Mouse (Mus musculus) hindbrain, embryonic 11.5 days (tissue): ENCODE results near the gene Lpar5. TPM values are rescaled to one million over a fixed set of nuclear protein-coding genes. Genes with fewer than 3 reads are reported as not detected.

Source experiments
- ATAC-seq: fragments of 200-750 bp; cut with Nextera tagmentation; 2 replicates; pipeline ENCODE4 v1.8.0; 2017; ENCODE audit warnings: mild to moderate bottlenecking, moderate TSS enrichment, moderate library complexity; ENCODE audit not compliant: low FRiP score
- DNase-seq: peaks from one replicate; pipeline ENCODE4 v3.0.0-alpha.2; 2015; ENCODE audit warnings: low spot score
- H3K27ac ChIP-seq: fragments of 300-500 bp; sonication (generic); 2 replicates; pipeline ENCODE4 v1.5.1; 2014; ENCODE audit warnings: mild to moderate bottlenecking, low read depth, low read length
- H3K27me3 ChIP-seq: fragments of 300-500 bp; sonication (generic); 2 replicates; pipeline ENCODE4 v1.6.1; 2014; ENCODE audit warnings: mild to moderate bottlenecking, low read length, moderate library complexity, mixed read lengths; ENCODE audit not compliant: control insufficient read depth, insufficient read depth
- H3K36me3 ChIP-seq: fragments of 300-500 bp; sonication (generic); 2 replicates; pipeline ENCODE4 v1.6.1; 2014; ENCODE audit warnings: mild to moderate bottlenecking, low read length, moderate library complexity, mixed read lengths; ENCODE audit not compliant: control insufficient read depth, insufficient read depth
- H3K4me1 ChIP-seq: fragments of 300-500 bp; sonication (generic); replicated peaks from 2 replicates; pipeline ENCODE4 v1.6.1; 2014; ENCODE audit warnings: low read length, mixed read lengths; ENCODE audit not compliant: control insufficient read depth, insufficient read depth
- H3K4me2 ChIP-seq: fragments of 300-500 bp; sonication (generic); replicated peaks from 2 replicates; pipeline ENCODE4 v1.6.1; 2014; ENCODE audit warnings: mild to moderate bottlenecking, low read depth, low read length
- H3K4me3 ChIP-seq: fragments of 300-500 bp; sonication (generic); 2 replicates; pipeline ENCODE4 v1.5.1; 2014; ENCODE audit warnings: low read depth, low read length
- H3K9ac ChIP-seq: fragments of 300-500 bp; sonication (generic); 2 replicates; pipeline ENCODE4 v1.6.1; 2014; ENCODE audit warnings: low read depth, low read length
- H3K9me3 ChIP-seq: fragments of 300-500 bp; sonication (generic); 2 replicates; pipeline ENCODE4 v1.6.1; 2016; ENCODE audit warnings: low read length; ENCODE audit not compliant: control insufficient read depth
- WGBS: fragments of 180-500 bp; shearing (Covaris S2); extraction: QIAGEN DNeasy Blood & Tissue Kit; methylation state at CpG from one replicate; pipeline ENCODE4 v1.1.7; 2014; 5-methylcytosine and 5-hydroxymethylcytosine counted together
- polyA plus RNA-seq: library from polyadenylated mRNA; unstranded; fragments of >200 nt; fragmentation: Nextera tagmentation; extraction: Ambion mirVana; gene quantifications from 2 replicates; pipeline ENCODE4 v1.2.1, GENCODE M21; 2014

Lpar5 gene
- polyA plus RNA-seq, 1 experiment from 2014 or later = not detected

- WGBS = 82% methylated on average over 8 of the region's 8 CpGs
- H3K9me3 ChIP-seq = no peaks in the 10 kb centered on the region
- no peak overlapping the region for H3K9ac ChIP-seq
- H3K27ac ChIP-seq = no peak overlapping the region
- H3K4me3 ChIP-seq = no peak overlapping the region
- ATAC-seq = no peak
- H3K4me2 ChIP-seq = no peak overlapping the region
- no peaks in the 10 kb centered on the region for H3K4me1 ChIP-seq
- H3K36me3 ChIP-seq = no peaks in the 10 kb centered on the region
- H3K27me3 ChIP-seq = no peaks in the 10 kb centered on the region
- no peak for DNase-seq
These were observed 6.1 kb downstream of the Lpar5 start for GRCm38 (mm10) chr6:125073825-125074224.

DNA sequence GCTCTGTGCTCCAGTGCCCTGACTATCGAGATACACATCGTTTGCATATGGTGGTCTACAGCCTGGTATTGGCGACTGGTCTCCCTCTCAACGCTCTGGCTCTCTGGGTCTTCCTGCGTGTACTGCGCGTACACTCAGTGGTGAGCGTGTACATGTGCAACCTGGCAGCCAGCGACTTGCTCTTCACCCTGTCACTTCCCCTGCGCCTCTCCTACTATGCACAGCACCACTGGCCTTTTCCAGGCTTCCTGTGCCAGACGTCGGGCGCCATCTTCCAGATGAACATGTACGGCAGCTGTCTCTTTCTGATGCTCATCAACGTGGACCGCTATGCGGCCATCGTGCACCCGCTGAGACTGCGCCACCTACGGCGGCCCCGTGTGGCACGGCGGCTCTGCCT lies 13.7 kb downstream of the Lpar5 start:
- Histone ChIP-seq H3K27me3 (0 out of 2 replicates have a peak, but pooled peaks cover 3% of the 10 kb centered on the region), H3K4me1 (no peaks in the 10 kb centered on the region; the same call in 1 of the 2 replicates), H3K9me3 (no peaks in the 10 kb centered on the region), H3K9ac (peak overlapping the region; percentile 66), H3K4me3 (peak overlapping the region; percentile 33), H3K27ac (peak overlapping the region; percentile 79), H3K4me2 (peak overlapping the region; percentile 68), H3K36me3 (no peaks in the 10 kb centered on the region)
- WGBS = 23% methylated on average over 25 of the region's 25 CpGs
- ATAC-seq (peak; percentile 56), DNase-seq (no peak)

DNA sequence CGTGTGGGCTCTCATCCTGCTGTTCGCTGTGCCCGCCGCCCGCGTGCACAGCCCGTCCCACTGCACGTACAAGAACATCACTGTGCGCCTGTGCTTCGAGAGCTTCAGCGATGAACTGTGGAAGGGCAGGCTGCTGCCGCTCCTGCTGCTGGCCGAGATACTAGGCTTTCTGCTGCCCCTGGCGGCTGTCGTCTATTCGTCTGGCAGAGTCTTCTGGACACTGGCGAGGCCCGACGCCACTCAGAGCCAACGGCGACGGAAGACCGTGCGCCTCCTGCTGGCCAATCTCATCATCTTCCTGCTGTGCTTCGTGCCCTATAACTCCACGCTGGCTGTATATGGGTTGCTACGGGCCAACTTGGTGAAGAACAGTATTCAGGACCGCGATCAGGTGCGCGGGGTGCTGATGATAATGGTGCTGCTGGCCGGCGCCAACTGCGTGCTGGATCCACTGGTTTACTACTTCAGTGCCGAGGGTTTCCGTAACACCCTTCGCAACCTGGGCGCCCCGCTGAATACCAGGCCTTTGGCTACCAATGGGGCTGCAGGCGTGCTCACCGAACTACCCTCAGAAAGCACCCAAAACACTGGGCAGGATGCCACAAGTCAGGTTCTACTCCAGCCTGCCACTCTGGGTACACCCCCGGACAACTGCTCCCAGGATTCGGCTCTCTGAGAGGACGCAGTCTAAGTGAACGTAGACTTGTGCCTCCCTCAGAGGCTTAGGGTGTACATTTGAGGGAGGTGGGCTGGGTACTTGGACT lies 14.3 kb downstream of the Lpar5 start:
- peak overlapping the region; percentile 33 for H3K4me3 ChIP-seq
- peak overlapping the region; percentile 79 for H3K27ac ChIP-seq
- no peaks in the 10 kb centered on the region for H3K36me3 ChIP-seq
- no peaks in the 10 kb centered on the region; the same call in 1 of the 2 replicates for H3K4me1 ChIP-seq
- ATAC-seq = peak; percentile 94
- DNase-seq = peak; percentile 98
- H3K9me3 ChIP-seq = no peaks in the 10 kb centered on the region
- WGBS = 21% methylated on average over 45 of the region's 45 CpGs
- peak overlapping the region; percentile 68 for H3K4me2 ChIP-seq
- 0 out of 2 replicates have a peak, but pooled peaks cover 3% of the 10 kb centered on the region for H3K27me3 ChIP-seq
- H3K9ac ChIP-seq = peak overlapping the region; percentile 66

DNA sequence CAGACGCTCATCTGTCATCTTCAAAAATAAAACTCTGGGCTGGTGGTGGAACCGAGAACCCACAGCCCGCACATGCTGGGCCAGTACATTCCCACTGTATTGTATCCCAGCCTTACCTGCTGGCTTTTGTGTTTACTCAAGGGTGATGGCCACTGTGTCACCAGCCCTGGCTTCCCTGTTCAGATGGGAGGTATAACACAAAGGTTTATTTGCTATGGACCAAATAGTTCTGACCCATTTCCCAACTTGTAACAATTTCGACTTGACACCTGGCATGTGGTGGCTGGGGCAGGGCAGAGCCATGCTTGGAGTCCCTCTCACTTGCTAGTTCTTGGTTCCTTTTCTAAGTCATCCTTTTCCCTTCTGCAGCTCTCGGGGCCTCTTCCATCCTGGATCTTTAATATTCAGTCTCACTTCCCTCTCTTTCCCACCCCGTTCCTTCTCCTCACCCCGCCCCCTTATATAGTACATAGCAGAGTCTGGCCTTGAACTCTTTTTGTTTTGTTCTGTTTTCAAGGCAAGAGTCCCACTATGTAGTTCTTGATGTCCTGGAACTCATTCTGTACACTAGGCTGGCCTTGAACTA lies 15.2 kb downstream of the Lpar5 start:
- Histone ChIP-seq H3K9me3 (no peaks in the 10 kb centered on the region), H3K9ac (no peak overlapping the region), H3K27ac (no peak overlapping the region), H3K4me2 (no peak overlapping the region), H3K27me3 (0 out of 2 replicates have a peak, but pooled peaks cover 3% of the 10 kb centered on the region), H3K4me1 (no peaks in the 10 kb centered on the region; the same call in 1 of the 2 replicates), H3K36me3 (no peaks in the 10 kb centered on the region), H3K4me3 (no peak overlapping the region)
- ATAC-seq (no peak), DNase-seq (no peak)
- 89% methylated on average over 7 of the region's 7 CpGs for WGBS

DNA sequence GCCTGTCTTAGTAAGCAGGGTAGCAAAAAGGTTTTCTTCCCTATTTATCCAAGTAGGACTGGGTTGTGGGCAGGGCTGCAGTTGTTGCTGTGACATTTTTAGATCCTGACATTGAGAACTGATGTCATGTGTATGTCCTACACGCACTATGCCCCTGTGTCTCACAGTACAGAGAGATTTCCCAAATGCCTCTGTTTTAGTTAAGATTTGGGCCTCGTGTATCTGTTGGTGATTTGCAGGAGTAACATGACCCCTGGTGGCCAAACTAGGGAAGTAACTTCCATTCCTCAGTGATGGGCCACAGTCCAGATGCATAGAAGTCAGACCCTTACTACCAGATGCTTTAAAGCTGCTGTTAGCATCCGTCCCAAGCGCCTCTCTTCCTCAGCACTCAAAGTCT lies 16.7 kb downstream of the Lpar5 start:
- H3K4me3 ChIP-seq = no peak overlapping the region
- no peaks in the 10 kb centered on the region for H3K9me3 ChIP-seq
- peaks cover 4% of the 10 kb centered on the region for H3K4me1 ChIP-seq
- WGBS = 16% methylated on average over 4 of the region's 4 CpGs
- no peak for ATAC-seq
- H3K36me3 ChIP-seq = no peaks in the 10 kb centered on the region
- H3K27me3 ChIP-seq = 0 out of 2 replicates have a peak, but pooled peaks cover 3% of the 10 kb centered on the region
- no peak overlapping the region for H3K4me2 ChIP-seq
- 0 out of 2 replicates have a peak overlapping the region, but pooled peaks have one; percentile 25 for H3K9ac ChIP-seq
- DNase-seq = peak; percentile 75
- H3K27ac ChIP-seq = 0 out of 2 replicates have a peak overlapping the region, but pooled peaks have one; percentile 9

GRCm38 (mm10) chr6:125087937-125088336 lies 20.2 kb downstream of the Lpar5 start:
- no peak for ATAC-seq
- 73% methylated on average over 3 of the region's 3 CpGs for WGBS
- Histone ChIP-seq H3K36me3 (no peaks in the 10 kb centered on the region), H3K4me1 (peaks cover 16% of the 10 kb centered on the region), H3K4me2 (no peak overlapping the region), H3K4me3 (no peak overlapping the region), H3K9me3 (no peaks in the 10 kb centered on the region), H3K27me3 (no peaks in the 10 kb centered on the region), H3K9ac (no peak overlapping the region), H3K27ac (peak overlapping the region; percentile 93)
- DNase-seq = no peak

GRCm38 (mm10) chr6:125088561-125089321 lies 21.0 kb downstream of the Lpar5 start:
- H3K9me3 ChIP-seq = no peaks in the 10 kb centered on the region
- no peaks in the 10 kb centered on the region for H3K27me3 ChIP-seq
- H3K4me3 ChIP-seq = no peak overlapping the region
- ATAC-seq (peak; percentile 87), DNase-seq (peak; percentile 87)
- peaks cover 16% of the 10 kb centered on the region for H3K4me1 ChIP-seq
- H3K36me3 ChIP-seq = no peaks in the 10 kb centered on the region
- no peak overlapping the region for H3K4me2 ChIP-seq
- WGBS = 1% methylated on average over 16 of the region's 20 CpGs
- peak overlapping the region; percentile 37 for H3K9ac ChIP-seq
- H3K27ac ChIP-seq = peak overlapping the region; percentile 93

DNA sequence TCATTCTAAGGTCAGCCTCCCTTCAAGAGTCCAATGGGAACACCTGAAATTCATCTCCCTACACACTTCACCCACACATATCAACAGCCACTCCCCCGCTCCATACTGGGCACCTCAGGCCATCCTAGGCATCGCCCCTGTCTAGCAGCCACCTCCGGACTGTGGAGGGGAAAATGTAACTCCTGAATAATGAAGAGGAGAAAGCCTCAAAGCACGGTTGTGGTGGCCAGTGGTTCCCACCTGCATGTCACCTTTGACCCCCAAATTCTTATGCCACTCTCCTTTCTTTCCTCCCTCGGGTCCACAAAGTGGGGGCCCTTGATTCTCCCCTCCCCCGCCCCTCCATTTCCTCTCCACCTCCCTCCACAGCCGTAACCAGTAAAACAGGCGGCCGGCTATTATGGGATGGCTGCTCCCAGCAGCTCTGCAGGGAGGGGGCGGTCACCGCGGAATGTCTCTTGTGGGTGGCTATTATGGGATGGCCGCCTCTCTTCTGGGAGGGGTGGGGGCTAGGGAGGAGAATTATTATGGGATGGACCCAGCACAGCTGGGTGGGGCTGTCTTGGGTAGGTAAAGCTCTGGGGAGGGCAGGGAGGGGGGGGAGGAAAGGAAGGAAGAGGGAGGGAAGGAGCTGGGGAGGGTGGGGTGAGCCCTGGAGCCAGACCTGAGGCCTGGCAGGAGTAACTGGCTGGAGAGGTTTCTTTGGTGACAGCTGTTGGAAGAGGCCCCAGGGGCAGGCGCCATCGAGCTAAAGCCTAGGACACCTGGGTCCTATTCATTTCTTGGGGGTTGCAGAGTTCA lies 22.0 kb downstream of the Lpar5 start:
- peaks cover 16% of the 10 kb centered on the region for H3K4me1 ChIP-seq
- H3K27me3 ChIP-seq = no peaks in the 10 kb centered on the region
- H3K4me2 ChIP-seq = peak overlapping the region; percentile 36
- no peaks in the 10 kb centered on the region for H3K9me3 ChIP-seq
- peak overlapping the region; percentile 12; the same call in 1 of the 2 replicates for H3K4me3 ChIP-seq
- no peaks in the 10 kb centered on the region for H3K36me3 ChIP-seq
- DNase-seq = peak; percentile 68
- 3% methylated on average over 15 of the region's 15 CpGs for WGBS
- peak overlapping the region; percentile 65 for H3K9ac ChIP-seq
- peak overlapping the region; percentile 93 for H3K27ac ChIP-seq
- peak; percentile 73 for ATAC-seq
